Comparison of ENCODE assay signal across 8 mouse cellular contexts in genomic region chr11:75178672-75179208, GRCm38 (mm10). TPM values are rescaled to one million over a fixed set of nuclear protein-coding genes. Genes with fewer than 3 reads are reported as not detected.
DNase-seq lines count a peak whose midpoint lies in the region; ATAC-seq and TF ChIP-seq lines count a peak whose summit lies in the region.

Gene Ovca2, minus strand, starts transcription at chr11:75178835.

- H3K4me3 ChIP-seq in left cerebral cortex, adult 2 months, result peak within 1 kb of the TSS; percentile 74

- TF ChIP-seq CTCF in left cerebral cortex, adult 2 months (IDR thresholded peaks at IDR 0.05), result peak; percentile 98

- DNase-seq in adrenal gland, adult 18-20 months (ENCODE audit: low spot score in 2 of 2), result peak; percentile 81 to 84
- DNase-seq in embryo, embryonic 10.5 days (ENCODE audit: low spot score), result peak; percentile 95
- DNase-seq in gastrocnemius, postnatal 10 days, result peak; percentile 86
- peak; percentile 68 for DNase-seq in hindlimb bud, embryonic 11.5 days (ENCODE audit: extremely low spot score, low read depth, low spot score)
- DNase-seq in left cerebral cortex, adult 2 months (ENCODE audit: extremely low spot score in 1 of 2, low spot score in 2 of 2), result peak; percentile 87 to 88
- peak; percentile 88 to 91 for DNase-seq in right cerebral cortex, adult 2 months (ENCODE audit: low spot score in 2 of 2)
- DNase-seq in urinary bladder, postnatal 10 days (ENCODE audit: low spot score), result peak; percentile 56

- ATAC-seq in megakaryocyte, adult 5-6 weeks (ENCODE audit: poor library complexity, severe bottlenecking), result peak; percentile 99

- peak within 1 kb of the TSS; percentile 84 for H3K27ac ChIP-seq in left cerebral cortex, adult 2 months

- intact Hi-C loops in left cerebral cortex, adult 2 months (cut with DNase I), result loop anchor here (1.0 to 5.0 kb wide), 4 partner anchors 113 to 334 kb away; partner anchors contain the start of genes Rilp, Scarf1 and Wdr81

RNA-seq across cellular contexts. Expression of gene Ovca2, which starts in this region (rescaled TPM):
- 10 to 100 TPM; 15.9 to 19.8 TPM for total RNA-seq in adrenal gland, adult 18-20 months (2021)
- 1 to 10 TPM; 4.7 to 5.1 TPM for total RNA-seq in gastrocnemius, postnatal 10 days (2021)
- total RNA-seq in left cerebral cortex, adult 2 months (2021), result 10 to 100 TPM; 12.1 to 12.7 TPM
- 11.5 and 17.2 TPM in 2 replicates for total RNA-seq in megakaryocyte, adult 5-6 weeks (2015)
- total RNA-seq in megakaryocyte, adult 5-6 weeks (2017), result 7.8 and 11.0 TPM in 2 replicates

Comparison
In these comparisons a context has a peak if more than half of its experiments do, and no peak if none do; other contexts are left out.
1. Peak in every context shown above with its lines: DNase-seq, ATAC-seq, H3K4me3 ChIP-seq and H3K27ac ChIP-seq.